Mouse (Mus musculus) bone marrow macrophage, adult 2 months (primary cell): ENCODE data around the gene Yif1a. TPM values are rescaled to one million over a fixed set of nuclear protein-coding genes. Genes with fewer than 3 reads are reported as not detected.

Experiments
- H3K27ac ChIP-seq: 2 replicates; pipeline ENCODE4 v1.5.1; 2012; ENCODE audit warnings: low read depth, low read length; ENCODE audit not compliant: insufficient read depth
- H3K4me1 ChIP-seq: 2 replicates; pipeline ENCODE4 v1.6.1; 2012; ENCODE audit warnings: low read length; ENCODE audit not compliant: control insufficient read depth, insufficient read depth
- H3K4me3 ChIP-seq: 2 replicates; pipeline ENCODE4 v1.5.1; 2012; ENCODE audit warnings: mild to moderate bottlenecking, low read length, moderate library complexity; ENCODE audit not compliant: insufficient read depth
- CTCF ChIP-seq: IDR thresholded peaks from 2 replicates; pipeline ENCODE4 v1.5.1; 2012; ENCODE audit warnings: low read depth, mild to moderate bottlenecking, low read length, moderate library complexity
- POLR2A ChIP-seq: IDR thresholded peaks from 2 replicates; pipeline ENCODE4 v1.6.1; 2012; ENCODE audit warnings: mild to moderate bottlenecking, low read depth, low read length, borderline replicate concordance
- polyA plus RNA-seq: library from polyadenylated mRNA; stranded (reverse); fragments of >200 nt; gene quantifications from 2 replicates; pipeline ENCODE4 v1.2.4, GENCODE M21; 2012; ENCODE audit not compliant: missing spikeins, insufficient read depth, insufficient read length

Yif1a gene
- polyA plus RNA-seq, 1 experiment: 34.1 TPM

- Histone ChIP-seq H3K27ac (no peak overlapping the region), H3K4me1 (peaks cover 12% of the 10 kb centered on the region; the same call in 1 of the 2 replicates), H3K4me3 (no peak overlapping the region)
- TF ChIP-seq CTCF (no peak), POLR2A (no peak)
Observed at GRCm38 (mm10) chr19:5069486-5069885, 18.9 kb upstream of the Yif1a start.

GRCm38 (mm10) chr19:5069978-5070377 is 18.4 kb upstream of the Yif1a start:
- Histone ChIP-seq H3K4me3 (no peak overlapping the region), H3K27ac (no peak overlapping the region), H3K4me1 (peaks cover 16% of the 10 kb centered on the region; the same call in 1 of the 2 replicates)
- TF ChIP-seq POLR2A (no peak), CTCF (no peak)

GRCm38 (mm10) chr19:5071077-5071476 is 17.3 kb upstream of the Yif1a start:
- TF ChIP-seq CTCF (no peak), POLR2A (no peak)
- peaks cover 16% of the 10 kb centered on the region; the same call in 1 of the 2 replicates for H3K4me1 ChIP-seq
- no peak overlapping the region for H3K4me3 ChIP-seq
- H3K27ac ChIP-seq: no peak overlapping the region

GRCm38 (mm10) chr19:5071545-5072369 is 16.6 kb upstream of the Yif1a start:
- Histone ChIP-seq H3K4me1 (peaks cover 16% of the 10 kb centered on the region; the same call in 1 of the 2 replicates), H3K4me3 (peak overlapping the region; percentile 64), H3K27ac (no peak overlapping the region)
- no peak for TF ChIP-seq POLR2A
- TF ChIP-seq CTCF: no peak

GRCm38 (mm10) chr19:5072389-5073019 is 15.8 kb upstream of the Yif1a start:
- TF ChIP-seq POLR2A (no peak), CTCF (no peak)
- Histone ChIP-seq H3K27ac (no peak overlapping the region), H3K4me3 (peak overlapping the region; percentile 64), H3K4me1 (peaks cover 16% of the 10 kb centered on the region; the same call in 1 of the 2 replicates)

- Histone ChIP-seq H3K4me1 (peaks cover 16% of the 10 kb centered on the region; the same call in 1 of the 2 replicates), H3K27ac (no peak overlapping the region), H3K4me3 (peak overlapping the region; percentile 64)
- TF ChIP-seq POLR2A (no peak), CTCF (peak; percentile 64)
Observed at GRCm38 (mm10) chr19:5073028-5073427, 15.3 kb upstream of the Yif1a start.

GRCm38 (mm10) chr19:5073518-5073917 is 14.8 kb upstream of the Yif1a start:
- Histone ChIP-seq H3K4me1 (peaks cover 16% of the 10 kb centered on the region; the same call in 1 of the 2 replicates), H3K27ac (no peak overlapping the region), H3K4me3 (no peak overlapping the region)
- TF ChIP-seq CTCF (no peak), POLR2A (no peak)

- no peak for TF ChIP-seq CTCF
- TF ChIP-seq POLR2A: no peak
- no peak overlapping the region for H3K27ac ChIP-seq
- H3K4me1 ChIP-seq: peaks cover 6% of the 10 kb centered on the region; the same call in 1 of the 2 replicates
Observed at GRCm38 (mm10) chr19:5079279-5079678, 9.1 kb upstream of the Yif1a start.

DNA sequence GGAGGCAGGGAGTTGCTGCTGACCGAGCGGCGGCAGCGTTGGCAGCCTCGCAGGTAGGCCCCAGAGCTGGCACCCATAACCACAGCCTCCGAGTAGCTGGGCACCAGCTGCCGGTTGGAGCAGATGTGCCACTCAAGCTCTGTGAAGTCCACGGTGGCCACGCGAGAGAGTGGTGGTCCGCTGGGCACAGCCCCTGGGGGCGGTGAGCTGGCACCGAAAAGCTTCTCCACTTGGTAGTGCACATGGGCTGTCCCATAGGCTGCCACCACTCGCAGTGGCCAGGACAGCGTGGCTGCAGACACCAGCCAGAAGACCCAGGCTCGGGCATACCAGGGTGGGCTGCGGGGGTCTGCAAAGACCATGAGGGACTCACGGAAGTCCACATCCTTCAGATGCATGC is 6.3 kb upstream of the Yif1a start:
- Histone ChIP-seq H3K4me1 (peaks cover 4% of the 10 kb centered on the region; the same call in 1 of the 2 replicates), H3K4me3 (no peak overlapping the region), H3K27ac (no peak overlapping the region)
- no peak for TF ChIP-seq POLR2A

More at GRCm38 (mm10) chr19:5079279-5079678, 9.1 kb upstream of the Yif1a start:
- no peak overlapping the region for H3K4me3 ChIP-seq

DNA sequence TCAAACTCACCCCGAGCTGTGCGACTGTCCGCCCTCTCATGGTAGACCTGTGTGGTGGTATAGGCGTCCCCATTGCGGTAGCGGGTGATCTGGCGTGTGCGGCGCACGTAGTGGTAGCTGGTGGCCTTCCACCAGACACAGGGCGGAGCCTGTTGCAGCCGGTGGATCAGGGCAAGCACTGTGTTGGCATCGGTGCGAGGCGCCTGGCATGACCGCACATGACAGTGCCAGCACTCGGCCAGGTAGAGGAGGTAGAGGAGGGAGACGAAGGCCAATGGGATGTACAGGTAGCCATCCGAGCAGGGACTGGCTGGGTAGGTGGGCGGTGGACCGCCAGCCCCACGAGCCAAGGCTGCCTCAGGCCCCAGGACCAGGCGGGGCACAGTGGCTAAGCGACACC is 5.7 kb upstream of the Yif1a start:
- TF ChIP-seq POLR2A: no peak
- TF ChIP-seq CTCF: no peak
- Histone ChIP-seq H3K4me3 (no peak overlapping the region), H3K27ac (no peak overlapping the region), H3K4me1 (peaks cover 9% of the 10 kb centered on the region)
